Mouse (Mus musculus) gastrocnemius, postnatal 4 days (tissue): Measurements from ENCODE around the gene Fancg. TPM values are rescaled to one million over a fixed set of nuclear protein-coding genes. Genes with fewer than 3 reads are reported as not detected.

Experiments
- DNase-seq, 2 experiments: peaks; one replicate each; pipeline ENCODE4 v3.0.0; 2021 to 2022; ENCODE audit warnings: low spot score in 2 of 2, mixed read lengths in 2 of 2
- long read RNA-seq, 2 experiments: library from polyadenylated mRNA; stranded (forward); transcript quantifications; one replicate each; pipeline ENCODE4 v2.0.0; 2021
- total RNA-seq, 2 experiments: library from RNA; stranded (reverse); gene quantifications; 2 replicates each; pipeline ENCODE4 v1.2.3; 2021

Gene Fancg
- total RNA-seq: 1 to 10 TPM; 5.5 to 8.7 TPM
- long read RNA-seq, experiment 1, partial matches to known transcripts: 0 of 5 reads
- long read RNA-seq, experiment 1, other reads (novel, unspliced or antisense): 5 of 5 reads
- long read RNA-seq, experiment 2, partial matches to known transcripts: 0 of 3 reads
- long read RNA-seq, experiment 2, other reads (novel, unspliced or antisense): 1 of 3 reads

DNA sequence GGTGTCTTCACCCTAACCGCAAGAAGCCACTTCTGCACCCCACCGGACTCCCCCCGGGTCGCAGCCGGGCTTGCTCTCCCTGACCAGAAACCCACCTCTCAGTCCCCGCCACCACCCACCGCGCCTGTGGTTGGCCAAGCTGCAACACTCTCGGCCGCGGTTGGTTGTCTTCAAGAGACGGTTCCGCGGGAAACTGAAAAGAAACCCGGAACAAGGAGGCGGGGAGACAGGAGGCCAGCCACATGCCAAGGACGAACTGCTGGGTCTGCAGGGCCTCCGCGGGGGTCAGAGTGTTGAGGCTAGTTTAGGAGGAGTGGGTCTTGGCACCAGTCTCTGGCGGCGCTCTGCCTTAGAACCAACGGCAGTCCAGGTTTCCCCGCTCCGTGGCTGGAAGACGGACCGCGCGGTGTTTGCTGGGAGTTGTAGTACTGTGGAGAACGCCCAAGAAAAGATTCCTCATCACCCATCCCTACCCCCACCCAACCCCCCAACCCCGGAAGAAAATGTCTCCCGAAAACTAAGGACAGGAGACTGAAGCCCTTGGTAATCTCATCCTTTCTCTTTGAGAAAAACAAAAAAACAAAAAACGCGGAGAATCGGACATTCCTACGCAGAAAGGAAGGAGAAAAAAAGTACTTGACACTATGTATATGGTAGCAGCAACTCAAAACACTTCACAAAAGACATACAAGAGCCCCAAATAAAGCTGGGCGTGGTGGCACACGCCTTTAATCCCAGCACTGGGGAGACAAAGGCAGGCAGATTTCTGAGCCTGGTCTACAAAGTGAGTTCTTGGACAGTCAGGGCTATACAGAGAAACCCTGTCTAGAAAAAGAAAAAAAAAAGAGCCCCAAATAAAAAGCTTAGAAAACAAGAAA is at the start of gene Fancg:
Gene Fancg (minus strand): TSS at position 346 of the 878 bp plus-strand sequence.
- peak; percentile 65 to 84 for DNase-seq

DNA sequence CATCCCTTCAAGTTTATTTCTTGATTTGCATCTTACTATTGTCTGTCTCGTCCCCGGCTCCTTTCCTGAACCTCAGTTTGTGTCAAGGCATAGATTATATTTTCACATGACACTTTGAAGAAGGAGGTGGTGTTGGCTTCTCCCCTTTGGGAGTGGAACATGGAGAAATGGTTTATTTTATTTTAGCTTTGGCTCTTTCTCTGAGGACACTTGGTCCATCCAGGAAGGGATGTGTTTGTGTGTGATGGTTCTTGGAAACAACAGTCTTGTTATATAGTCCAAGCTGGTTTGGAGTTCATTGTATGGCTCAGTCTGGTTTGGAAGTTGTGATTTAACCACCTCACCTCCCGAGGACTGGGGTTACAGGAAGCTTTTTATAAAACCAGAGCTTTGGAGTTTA is 49.4 kb upstream of the Fancg start:
- DNase-seq: no peak

DNA sequence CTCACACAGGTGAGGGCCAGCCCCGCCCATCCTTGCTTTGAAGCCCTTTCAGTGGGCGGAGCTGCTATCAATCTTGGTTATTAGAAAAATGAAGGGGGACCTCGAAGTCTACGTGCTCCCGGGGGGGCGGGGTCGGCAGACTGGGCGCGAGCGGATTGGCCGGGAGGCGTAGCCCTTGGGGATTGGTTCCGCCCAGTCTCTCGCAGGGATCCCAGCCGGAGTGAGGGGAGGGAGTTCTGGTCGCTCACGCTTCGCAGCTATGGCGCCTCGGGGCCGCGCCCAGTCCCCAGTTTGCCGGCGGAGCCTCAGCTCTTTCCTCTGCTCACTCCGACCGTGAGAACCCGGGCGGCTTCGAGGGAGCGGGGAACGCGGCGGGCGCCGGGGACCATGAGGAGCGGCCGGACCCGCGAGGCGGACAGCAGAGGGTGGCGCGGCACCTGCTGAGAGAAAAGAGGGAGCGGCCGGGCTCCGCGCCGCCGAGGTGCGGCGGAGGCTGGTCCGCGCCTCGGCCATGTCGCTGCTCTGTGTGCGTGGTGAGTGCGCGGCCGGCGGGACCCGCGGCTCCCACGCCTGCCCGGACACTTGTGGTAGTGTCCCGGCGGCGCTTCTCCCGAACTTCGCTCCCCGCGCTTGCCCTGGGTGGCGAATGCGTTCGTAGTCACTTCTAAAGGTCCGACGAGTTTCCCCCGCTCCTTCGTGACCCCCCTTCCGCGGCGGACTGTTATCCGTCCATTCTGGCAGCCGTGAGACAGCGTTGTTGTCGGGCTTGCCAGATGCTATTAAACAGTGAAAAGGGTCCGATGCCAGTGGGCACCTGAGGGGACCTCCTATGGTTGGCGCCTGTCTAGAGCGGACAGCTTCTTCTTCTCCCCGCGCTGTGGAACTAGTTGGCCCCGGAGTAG is 48.7 kb upstream of the Fancg start, which contains the start of gene Unc13b:
Gene Unc13b (plus strand): TSS at position 201 of the 902 bp plus-strand sequence.
- DNase-seq: peak; percentile 56 to 78

DNA sequence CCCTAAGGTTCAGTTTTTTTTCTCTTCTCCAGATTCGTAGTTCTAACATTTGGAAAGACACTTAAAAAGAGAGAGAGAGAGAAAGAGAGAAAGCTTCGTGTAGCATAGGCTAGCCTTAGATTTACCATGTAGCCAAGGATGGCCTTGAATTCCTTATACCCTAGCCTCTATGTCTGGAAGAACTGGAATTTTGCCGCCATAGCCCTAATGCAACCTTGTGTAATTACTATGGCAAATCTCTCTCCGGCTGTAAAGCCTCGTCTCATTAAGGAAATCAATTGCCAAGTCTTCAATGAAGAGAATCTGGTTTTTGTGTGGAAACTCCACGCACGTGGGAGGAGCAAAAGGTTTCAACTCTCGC is 48.1 kb upstream of the Fancg start:
- DNase-seq: no peak

DNA sequence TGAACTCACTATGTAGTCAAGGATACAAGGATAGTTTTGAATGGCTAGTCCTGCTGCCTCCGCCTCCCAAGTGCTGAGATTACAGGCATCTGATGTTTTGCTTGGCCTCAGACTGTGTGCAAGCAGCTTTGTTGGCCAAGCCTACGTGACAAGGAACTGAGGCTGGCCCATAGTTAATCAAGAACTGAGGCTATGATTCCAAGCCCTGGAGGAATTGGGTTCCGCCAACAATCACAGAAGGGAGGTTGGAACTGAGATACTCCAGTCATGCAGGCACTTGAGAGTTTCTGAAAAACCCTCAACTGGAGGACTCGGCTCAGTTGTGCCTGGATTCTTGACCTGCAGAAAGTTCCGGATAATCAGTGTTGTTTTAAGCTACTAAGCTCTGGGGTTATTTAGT is 47.3 kb upstream of the Fancg start:
- DNase-seq: no peak

DNA sequence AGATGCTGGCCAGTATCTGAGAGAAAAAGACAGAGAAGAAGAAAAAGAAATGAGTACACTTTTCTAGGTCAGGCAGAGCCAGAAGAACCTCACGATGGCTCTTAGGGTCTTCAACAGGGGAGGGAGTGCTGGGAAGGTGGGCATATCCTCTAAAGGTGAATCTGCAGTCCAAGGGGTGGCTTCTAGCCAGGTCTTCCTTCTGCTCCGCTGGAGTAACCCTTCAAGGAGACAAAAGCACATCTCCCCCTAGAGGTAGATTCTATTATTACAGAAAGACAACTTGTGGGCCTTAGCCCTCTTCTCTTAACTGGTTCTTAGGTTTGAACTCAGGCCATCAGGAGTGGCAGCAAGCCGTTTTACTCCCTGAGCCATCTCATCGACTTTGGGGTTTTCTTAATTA is 42.3 kb upstream of the Fancg start:
- peak in 1 of 2 experiments; percentile 41 for DNase-seq

DNA sequence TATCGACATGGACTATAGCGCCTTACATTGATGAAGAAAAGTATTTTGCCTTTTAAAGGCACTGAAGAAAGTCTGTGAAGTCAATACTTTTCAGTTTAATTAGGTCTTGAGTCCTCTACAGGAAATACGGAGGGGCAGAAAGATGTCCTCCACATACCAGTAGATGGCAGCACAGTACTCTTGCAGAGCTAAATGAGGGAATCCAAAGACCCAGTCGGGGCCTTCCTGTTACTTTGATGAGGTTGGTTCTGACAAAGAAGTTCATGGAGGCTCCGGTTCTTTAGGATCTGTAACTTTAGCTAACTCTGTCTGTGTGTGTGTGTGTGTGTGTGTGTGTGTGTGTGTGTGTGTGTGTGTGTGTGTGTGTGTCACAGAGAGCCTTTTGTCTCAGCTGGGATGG is 36.9 kb upstream of the Fancg start:
- peak in 1 of 2 experiments; percentile 70 for DNase-seq

DNA sequence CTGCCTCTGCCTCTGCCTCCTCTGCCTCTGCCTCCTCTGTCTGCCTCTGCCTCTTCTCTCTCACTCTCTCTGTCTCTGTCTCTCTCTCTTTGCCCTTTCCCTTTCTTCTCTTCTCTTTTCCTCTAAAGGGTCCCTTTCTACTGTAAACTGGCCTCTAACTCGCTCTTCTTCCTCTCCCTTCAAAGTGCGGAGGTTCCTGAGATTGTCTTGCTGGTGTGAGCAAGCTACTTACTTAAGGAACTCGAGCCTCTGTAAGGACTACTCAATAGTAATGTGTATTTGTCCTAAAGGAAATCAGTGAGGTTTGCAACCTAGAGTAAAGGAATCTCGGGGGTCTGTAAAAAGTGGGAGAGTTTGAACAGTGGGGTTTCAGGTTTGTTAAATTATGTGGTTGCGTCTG is 36.3 kb upstream of the Fancg start:
- no peak for DNase-seq

DNA sequence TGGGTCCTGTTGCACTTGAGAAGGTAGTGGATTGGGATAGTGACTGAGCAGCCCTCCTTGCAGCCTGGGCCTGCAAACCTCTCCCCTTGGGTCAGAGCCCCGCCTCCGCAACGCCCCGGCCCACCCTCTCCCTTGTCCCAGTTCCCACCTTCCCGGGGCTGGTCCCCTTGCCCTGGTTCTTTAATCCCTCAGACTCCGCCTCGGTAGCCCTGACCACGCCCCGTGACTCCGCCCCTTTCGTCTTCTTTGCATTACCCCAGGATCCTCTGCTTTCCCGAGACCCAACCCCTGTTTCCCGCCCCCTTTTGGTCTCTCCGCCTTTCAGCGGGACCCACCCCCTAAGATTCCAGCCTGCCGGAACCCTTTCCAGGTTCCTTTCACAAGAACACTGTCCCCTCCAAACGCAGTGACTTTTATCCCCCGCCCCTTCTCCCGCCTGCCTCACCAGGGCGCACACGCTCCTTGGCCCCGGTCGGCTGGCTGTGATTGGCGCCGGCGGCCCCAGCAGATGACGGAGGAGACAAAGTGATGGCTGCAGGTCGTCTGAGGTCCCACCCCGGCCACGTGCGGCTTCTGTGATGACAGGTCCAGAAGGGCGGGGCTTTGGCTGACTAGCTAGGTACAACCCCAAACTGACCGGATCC is 35.5 kb upstream of the Fancg start, which contains the start of gene Fam214b:
Gene Fam214b (minus strand): TSS at position 562 of the 644 bp plus-strand sequence.
- DNase-seq: peak; percentile 94 to 98

DNA sequence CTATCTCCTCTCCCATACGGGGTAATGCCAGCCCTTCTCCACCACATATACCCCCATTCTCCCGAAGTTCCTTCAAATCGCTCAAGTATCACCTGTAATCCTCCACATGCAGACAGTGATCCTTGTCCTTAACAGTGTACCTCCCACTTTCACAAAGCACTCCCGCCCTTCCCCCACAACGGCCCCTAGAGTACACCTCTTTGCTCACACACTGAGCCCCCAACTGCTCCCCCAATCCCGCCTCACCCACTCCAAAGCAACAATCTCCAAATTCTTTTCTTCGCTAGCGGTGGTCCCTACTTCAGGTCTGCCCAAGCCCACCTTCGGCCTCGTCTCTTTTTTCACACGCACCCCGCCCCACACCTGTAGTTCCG is 35.0 kb upstream of the Fancg start:
- DNase-seq: no peak

DNA sequence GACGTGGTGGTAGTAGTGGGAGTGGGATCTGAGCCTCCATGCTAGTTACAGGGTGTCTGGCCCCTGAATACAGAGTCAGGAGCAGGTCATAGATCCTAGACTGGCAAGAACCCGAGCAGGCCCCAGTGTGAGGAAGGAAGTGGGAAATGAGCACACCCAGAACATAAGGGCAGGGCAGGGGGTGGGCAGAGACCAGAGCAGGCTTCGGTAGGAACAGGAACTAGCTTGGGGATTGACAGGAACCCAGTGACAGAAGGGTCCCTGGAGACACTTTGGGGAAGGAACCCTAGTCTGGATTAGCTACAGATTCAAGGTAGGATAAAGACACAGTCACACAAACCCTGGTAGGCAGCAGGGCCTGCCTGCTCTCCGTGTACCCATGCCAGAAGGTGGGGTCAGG is 34.4 kb upstream of the Fancg start:
- no peak for DNase-seq

DNA sequence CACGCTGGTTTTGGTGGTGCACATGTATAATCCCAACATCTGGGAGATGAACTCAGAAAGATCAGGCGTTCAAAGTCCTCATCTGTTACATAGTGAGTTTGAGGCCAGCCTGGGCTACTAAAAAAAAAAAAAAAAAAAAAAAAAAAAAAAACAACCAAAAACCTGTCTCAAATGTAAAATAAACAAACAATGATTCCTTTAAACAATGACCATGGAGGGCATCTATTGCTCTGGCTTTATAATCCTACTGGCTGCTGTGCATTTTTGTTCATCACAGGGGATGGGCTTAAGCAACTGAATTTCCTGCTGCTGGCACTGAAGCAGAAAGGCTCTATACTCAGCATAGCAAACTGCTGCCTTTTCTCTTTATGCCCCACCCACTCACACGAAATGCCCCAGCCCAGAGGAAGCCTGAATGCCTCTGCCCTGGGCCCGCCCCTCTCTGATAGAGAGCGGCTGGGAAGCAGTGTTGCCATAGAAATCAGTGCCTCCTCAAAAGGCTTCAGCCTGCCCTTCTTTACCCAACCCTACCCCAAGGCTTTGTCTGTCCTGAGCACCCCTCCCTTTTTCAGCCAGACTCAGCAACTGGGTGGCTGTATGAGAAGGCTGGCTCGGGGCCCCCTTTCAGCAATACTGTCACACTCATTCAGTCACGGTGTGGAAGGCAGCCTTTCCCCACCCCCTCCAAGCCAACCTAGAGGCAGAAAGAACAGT is 33.5 kb upstream of the Fancg start:
- peak in 1 of 2 experiments; percentile 53 for DNase-seq

DNA sequence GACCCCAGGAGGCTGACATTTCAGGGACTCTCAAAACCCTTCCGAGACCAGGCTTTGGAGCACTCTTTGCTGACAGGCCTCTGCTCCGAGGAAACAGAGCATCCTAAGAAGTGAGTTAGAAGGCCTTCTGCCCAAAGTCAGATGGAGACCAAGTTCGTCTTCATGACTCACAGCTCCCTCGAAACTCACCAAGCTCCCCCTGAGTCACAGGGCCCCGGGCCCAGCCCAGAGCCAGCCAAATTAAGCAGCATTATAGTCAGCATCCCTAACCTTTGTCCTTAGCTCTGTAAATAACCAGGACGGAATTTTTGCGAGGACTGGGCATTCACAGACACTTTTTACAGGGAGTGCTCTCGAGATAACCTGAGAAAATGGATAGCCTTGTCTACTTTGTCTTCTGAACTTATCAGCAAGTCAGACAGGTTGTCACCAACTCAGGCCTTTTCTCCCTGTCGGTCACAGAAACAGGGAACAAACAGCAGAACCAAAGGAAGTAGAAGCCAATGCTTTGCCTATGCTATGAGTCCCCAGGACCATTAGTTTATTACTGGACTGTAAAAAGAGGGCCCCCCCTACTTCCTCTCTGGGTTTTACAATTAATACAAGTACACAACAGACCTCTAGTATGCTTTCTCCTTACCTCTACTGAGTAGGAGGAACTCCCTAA is 30.7 kb upstream of the Fancg start:
- no peak for DNase-seq

DNA sequence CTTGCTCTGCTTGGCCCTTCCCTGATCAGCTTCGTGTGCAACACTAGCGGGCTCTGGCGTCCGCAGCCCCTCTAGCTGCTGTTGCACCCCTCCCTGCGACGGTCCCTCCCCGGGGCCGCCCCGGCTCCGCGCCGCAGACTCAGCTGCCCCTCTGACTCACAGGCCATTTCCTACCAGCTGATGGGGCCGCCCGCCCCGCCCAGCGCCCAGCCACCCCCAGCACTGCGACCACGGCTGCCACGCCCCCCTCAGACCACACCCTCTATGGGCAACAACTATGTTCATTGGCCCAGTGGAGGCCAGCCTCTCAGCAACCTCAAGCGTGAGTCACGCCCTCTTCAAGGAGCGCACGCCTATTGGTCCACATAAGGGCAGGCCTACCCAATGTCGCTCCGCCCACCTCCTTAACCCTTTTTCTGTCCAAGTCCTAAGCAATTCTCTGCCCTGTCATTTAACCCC is 29.8 kb upstream of the Fancg start:
- DNase-seq: peak; percentile 94 to 97

DNA sequence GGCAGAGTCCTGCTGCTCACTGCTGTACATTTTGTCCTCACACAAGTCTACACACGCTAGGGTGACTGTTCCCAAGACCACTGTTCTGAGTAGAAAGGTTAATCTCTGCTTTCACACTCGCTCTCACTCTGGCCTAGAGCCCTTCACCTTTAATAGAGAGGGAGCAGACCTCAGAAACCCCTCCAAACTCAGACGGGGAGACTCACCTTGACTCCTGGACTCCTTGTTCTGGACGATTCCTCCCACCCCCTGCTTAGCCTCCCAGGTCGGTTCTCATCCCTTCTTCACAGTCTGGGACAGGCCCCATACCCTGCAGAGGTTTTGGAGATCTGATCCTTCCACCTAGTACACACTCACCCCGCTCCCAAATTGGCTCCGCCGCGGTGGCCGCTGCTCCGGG is 29.3 kb upstream of the Fancg start:
- DNase-seq: no peak

DNA sequence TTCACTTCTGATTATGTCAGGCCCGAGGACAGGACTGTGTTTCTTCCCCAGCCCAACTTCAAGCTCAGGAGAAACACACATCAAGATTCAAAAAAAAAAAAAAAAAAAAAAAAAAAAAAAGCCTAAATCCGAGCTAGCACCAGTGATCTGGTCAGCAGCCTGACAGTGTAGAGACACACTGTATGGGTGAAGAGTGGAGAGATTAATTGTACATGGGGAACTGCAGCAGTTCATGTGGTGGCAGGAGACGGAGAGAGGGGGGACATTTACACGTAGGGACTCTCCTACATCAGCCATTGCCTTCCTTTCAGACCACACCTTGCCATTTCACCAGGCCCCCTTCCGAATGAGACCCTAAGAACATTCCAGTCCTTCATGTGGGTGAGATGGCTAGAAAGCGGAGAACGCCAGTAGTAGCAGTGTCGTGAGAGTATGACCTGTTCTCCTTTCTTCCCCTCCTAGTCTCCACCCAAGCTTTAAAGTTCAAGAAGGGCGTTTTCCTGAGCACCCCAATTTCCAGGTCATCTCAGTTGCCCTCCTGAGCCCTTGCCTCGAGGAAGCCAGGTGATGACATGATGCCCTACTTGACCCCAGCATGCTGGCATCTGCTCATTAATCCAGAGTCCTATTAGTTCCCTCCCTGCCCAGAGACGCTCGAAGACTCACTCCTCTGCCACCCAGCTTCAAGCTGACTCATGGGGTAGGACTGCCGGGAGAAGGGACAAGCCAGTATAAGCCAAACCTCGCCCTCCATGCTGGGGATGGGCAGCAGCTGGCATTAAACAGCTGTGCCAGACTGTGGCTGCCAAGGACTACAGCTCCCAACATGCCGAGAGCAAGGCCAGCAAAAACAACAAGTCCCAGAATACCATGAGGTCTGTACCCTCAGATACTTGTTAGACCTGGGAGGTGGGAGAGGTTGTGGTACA is 28.5 kb upstream of the Fancg start:
- DNase-seq: peak in 1 of 2 experiments; percentile 57

DNA sequence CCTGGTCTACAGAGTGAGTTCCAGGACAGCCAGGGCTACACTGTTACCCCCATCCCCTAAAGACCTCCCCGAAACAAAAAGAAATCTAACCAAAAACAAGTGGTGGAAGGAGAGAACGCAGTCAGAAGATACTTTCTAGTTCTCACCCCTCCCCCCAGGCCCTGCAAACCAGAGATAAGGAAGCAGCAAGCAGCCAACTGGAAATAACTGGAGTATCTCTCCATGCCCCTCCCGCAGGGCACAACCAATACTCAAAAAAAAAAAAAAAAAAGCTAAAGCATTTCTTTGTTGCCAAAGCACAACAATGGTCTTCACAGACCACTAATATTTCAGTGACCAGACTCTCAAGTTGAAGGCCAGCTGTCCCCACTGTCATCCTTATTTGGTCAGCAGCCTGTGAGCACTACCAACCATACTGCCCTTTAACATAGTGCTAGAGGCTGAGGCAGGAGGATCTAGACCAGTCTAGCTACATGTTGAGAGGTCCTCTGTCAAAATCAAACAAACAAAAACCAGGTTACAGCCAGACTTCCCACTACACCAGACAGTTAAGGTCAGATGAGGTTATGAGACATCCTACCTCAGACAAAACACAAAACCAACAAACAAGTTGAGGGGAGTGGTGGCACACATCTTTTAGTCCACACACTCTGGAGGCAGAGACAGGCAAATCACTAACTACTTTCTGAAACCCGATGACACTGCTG is 27.7 kb upstream of the Fancg start:
- no peak for DNase-seq

DNA sequence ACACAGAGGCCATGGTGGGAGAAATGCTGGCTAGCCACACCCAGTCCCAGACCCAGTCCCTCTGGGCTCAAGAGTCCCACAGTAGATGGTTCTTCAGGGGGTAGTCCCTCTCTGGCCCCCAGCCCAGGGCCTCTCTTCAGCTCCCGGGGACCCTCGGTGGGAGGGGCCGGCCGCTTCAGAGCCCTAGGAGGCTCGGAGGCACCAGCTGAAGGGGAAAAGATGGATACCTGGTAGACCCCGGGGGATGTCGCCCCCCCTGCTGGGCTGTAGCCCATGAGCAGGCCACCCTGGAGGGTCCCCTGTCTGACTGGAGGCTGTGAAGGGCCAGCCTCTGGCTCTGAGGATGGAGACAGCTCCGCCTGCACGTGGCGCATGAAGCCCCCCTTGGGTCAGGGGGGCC is 26.1 kb upstream of the Fancg start:
- DNase-seq: no peak
